Mouse (Mus musculus): ENCODE measurements around the gene Vmp1. TPM values are rescaled to one million over a fixed set of nuclear protein-coding genes. Genes with fewer than 3 reads are reported as not detected.

The Vmp1 gene
- polyA plus RNA-seq, 1 experiment, result 1.3 TPM

- Histone ChIP-seq H3K9me3 (ENCODE audit: control insufficient read depth, low read length) (no peaks in the 10 kb centered on the region), H3K36me3 (ENCODE audit: control insufficient read depth) (peaks cover 47% of the 10 kb centered on the region), H3K4me1 (ENCODE audit: control insufficient read depth) (peaks cover 72% of the 10 kb centered on the region), H3K27me3 (ENCODE audit: control insufficient read depth) (no peaks in the 10 kb centered on the region), H3K4me3 (replicated peaks) (peak overlapping the region; percentile 91)
- TF ChIP-seq TAL1 (IDR thresholded peaks at IDR 0.05; ENCODE audit: low read length) (no peak), GATA1 (IDR thresholded peaks at IDR 0.05; ENCODE audit: low read length) (no peak)
These were observed 2.2 kb downstream of the Vmp1 start for GRCm38 (mm10) chr11:86681423-86681822.

- Histone ChIP-seq H3K27me3 (ENCODE audit: control insufficient read depth) (no peaks in the 10 kb centered on the region), H3K4me3 (replicated peaks) (no peak overlapping the region), H3K9me3 (ENCODE audit: control insufficient read depth, low read length) (no peaks in the 10 kb centered on the region), H3K36me3 (ENCODE audit: control insufficient read depth) (peaks cover 46% of the 10 kb centered on the region), H3K4me1 (ENCODE audit: control insufficient read depth) (peaks cover 73% of the 10 kb centered on the region)
- TF ChIP-seq GATA1 (IDR thresholded peaks at IDR 0.05; ENCODE audit: low read length) (no peak), TAL1 (IDR thresholded peaks at IDR 0.05; ENCODE audit: low read length) (no peak)
These were observed 2.9 kb downstream of the Vmp1 start for GRCm38 (mm10) chr11:86680729-86681128.

GRCm38 (mm10) chr11:86678957-86679356 lies 4.7 kb downstream of the Vmp1 start:
- TF ChIP-seq TAL1 (IDR thresholded peaks at IDR 0.05; ENCODE audit: low read length), result no peak
- Histone ChIP-seq H3K27me3 (ENCODE audit: control insufficient read depth) (no peaks in the 10 kb centered on the region), H3K4me3 (replicated peaks) (peak overlapping the region; percentile 9), H3K9me3 (ENCODE audit: control insufficient read depth, low read length) (no peaks in the 10 kb centered on the region), H3K4me1 (ENCODE audit: control insufficient read depth) (peaks cover 78% of the 10 kb centered on the region), H3K36me3 (ENCODE audit: control insufficient read depth) (peaks cover 55% of the 10 kb centered on the region)

GRCm38 (mm10) chr11:86675520-86675919 lies 8.1 kb downstream of the Vmp1 start:
- Histone ChIP-seq H3K36me3 (ENCODE audit: control insufficient read depth) (peaks cover 82% of the 10 kb centered on the region), H3K4me3 (replicated peaks) (no peak overlapping the region), H3K27me3 (ENCODE audit: control insufficient read depth) (no peaks in the 10 kb centered on the region), H3K4me1 (ENCODE audit: control insufficient read depth) (peaks cover 86% of the 10 kb centered on the region), H3K9me3 (ENCODE audit: control insufficient read depth, low read length) (no peaks in the 10 kb centered on the region)
- TF ChIP-seq TAL1 (IDR thresholded peaks at IDR 0.05; ENCODE audit: low read length) (peak; percentile 46; the same call in 2 of the 3 replicates), GATA1 (IDR thresholded peaks at IDR 0.05; ENCODE audit: low read length) (no peak; the same call in 1 of the 2 replicates)

GRCm38 (mm10) chr11:86672772-86673171 lies 10.9 kb downstream of the Vmp1 start:
- Histone ChIP-seq H3K4me1 (ENCODE audit: control insufficient read depth) (peaks cover 91% of the 10 kb centered on the region), H3K27me3 (ENCODE audit: control insufficient read depth) (no peaks in the 10 kb centered on the region), H3K4me3 (replicated peaks) (no peak overlapping the region), H3K36me3 (ENCODE audit: control insufficient read depth) (peaks cover 82% of the 10 kb centered on the region), H3K9me3 (ENCODE audit: control insufficient read depth, low read length) (no peaks in the 10 kb centered on the region)
- TF ChIP-seq TAL1 (IDR thresholded peaks at IDR 0.05; ENCODE audit: low read length) (no peak), GATA1 (IDR thresholded peaks at IDR 0.05; ENCODE audit: low read length) (no peak)

- no peaks in the 10 kb centered on the region for H3K27me3 ChIP-seq (ENCODE audit: control insufficient read depth)
- H3K9me3 ChIP-seq (ENCODE audit: control insufficient read depth, low read length), result no peaks in the 10 kb centered on the region
- H3K4me3 ChIP-seq (replicated peaks), result no peak overlapping the region
- H3K4me1 ChIP-seq (ENCODE audit: control insufficient read depth), result peaks cover 90% of the 10 kb centered on the region
- TF ChIP-seq TAL1 (IDR thresholded peaks at IDR 0.05; ENCODE audit: low read length), result no peak
- TF ChIP-seq GATA1 (IDR thresholded peaks at IDR 0.05; ENCODE audit: low read length), result no peak
- peaks cover 78% of the 10 kb centered on the region for H3K36me3 ChIP-seq (ENCODE audit: control insufficient read depth)
These were observed 12.5 kb downstream of the Vmp1 start for GRCm38 (mm10) chr11:86671041-86671675.

- Histone ChIP-seq H3K27me3 (ENCODE audit: control insufficient read depth) (no peaks in the 10 kb centered on the region), H3K4me1 (ENCODE audit: control insufficient read depth) (peaks cover 92% of the 10 kb centered on the region), H3K4me3 (replicated peaks) (no peak overlapping the region), H3K36me3 (ENCODE audit: control insufficient read depth) (peaks cover 83% of the 10 kb centered on the region), H3K9me3 (ENCODE audit: control insufficient read depth, low read length) (no peaks in the 10 kb centered on the region)
- TF ChIP-seq TAL1 (IDR thresholded peaks at IDR 0.05; ENCODE audit: low read length), result no peak
- TF ChIP-seq GATA1 (IDR thresholded peaks at IDR 0.05; ENCODE audit: low read length), result no peak
These were observed 15.5 kb downstream of the Vmp1 start for GRCm38 (mm10) chr11:86668169-86668568.

GRCm38 (mm10) chr11:86667553-86667952 lies 16.1 kb downstream of the Vmp1 start:
- Histone ChIP-seq H3K4me1 (ENCODE audit: control insufficient read depth) (peaks cover 92% of the 10 kb centered on the region), H3K27me3 (ENCODE audit: control insufficient read depth) (no peaks in the 10 kb centered on the region), H3K4me3 (replicated peaks) (no peak overlapping the region), H3K9me3 (ENCODE audit: control insufficient read depth, low read length) (no peaks in the 10 kb centered on the region), H3K36me3 (ENCODE audit: control insufficient read depth) (peaks cover 84% of the 10 kb centered on the region)
- TF ChIP-seq GATA1 (IDR thresholded peaks at IDR 0.05; ENCODE audit: low read length) (no peak), TAL1 (IDR thresholded peaks at IDR 0.05; ENCODE audit: low read length) (no peak)

GRCm38 (mm10) chr11:86664406-86664805 lies 19.2 kb downstream of the Vmp1 start:
- no peak for TF ChIP-seq TAL1 (IDR thresholded peaks at IDR 0.05; ENCODE audit: low read length)
- TF ChIP-seq GATA1 (IDR thresholded peaks at IDR 0.05; ENCODE audit: low read length), result no peak
- Histone ChIP-seq H3K4me1 (ENCODE audit: control insufficient read depth) (peaks cover 87% of the 10 kb centered on the region), H3K9me3 (ENCODE audit: control insufficient read depth, low read length) (no peaks in the 10 kb centered on the region), H3K36me3 (ENCODE audit: control insufficient read depth) (peaks cover 91% of the 10 kb centered on the region), H3K27me3 (ENCODE audit: control insufficient read depth) (no peaks in the 10 kb centered on the region), H3K4me3 (replicated peaks) (peak overlapping the region; percentile 58)

GRCm38 (mm10) chr11:86663977-86664376 lies 19.7 kb downstream of the Vmp1 start:
- TF ChIP-seq TAL1 (IDR thresholded peaks at IDR 0.05; ENCODE audit: low read length) (peak; percentile 38; the same call in 1 of the 3 replicates), GATA1 (IDR thresholded peaks at IDR 0.05; ENCODE audit: low read length) (no peak)
- H3K36me3 ChIP-seq (ENCODE audit: control insufficient read depth), result peaks cover 91% of the 10 kb centered on the region
- H3K27me3 ChIP-seq (ENCODE audit: control insufficient read depth), result no peaks in the 10 kb centered on the region
- H3K9me3 ChIP-seq (ENCODE audit: control insufficient read depth, low read length), result no peaks in the 10 kb centered on the region
- H3K4me3 ChIP-seq (replicated peaks), result peak overlapping the region; percentile 58
- H3K4me1 ChIP-seq (ENCODE audit: control insufficient read depth), result peaks cover 83% of the 10 kb centered on the region

Measured in erythroblast, embryonic 14.5 days (primary cell).